Mouse (Mus musculus): Measurements from ENCODE around the gene Adad2. TPM values are rescaled to one million over a fixed set of nuclear protein-coding genes. Genes with fewer than 3 reads are reported as not detected.

Adad2 gene
- polyA plus RNA-seq, 2 experiments = 0.38 TPM; not detected in 1

- Histone ChIP-seq H3K27me3 (ENCODE audit: control insufficient read depth, insufficient read depth, low read length) (no peaks in the 10 kb centered on the region), H3K4me3 (replicated peaks; ENCODE audit: low read length) (no peak overlapping the region), H3K9ac (ENCODE audit: low read depth, low read length, severe bottlenecking) (no peak overlapping the region), H3K9me3 (ENCODE audit: control insufficient read depth, low read length) (no peaks in the 10 kb centered on the region), H3K4me2 (replicated peaks; ENCODE audit: low read depth, low read length, severe bottlenecking) (no peak overlapping the region), H3K27ac (replicated peaks; ENCODE audit: low read depth, low read length) (no peak overlapping the region), H3K36me3 (ENCODE audit: control insufficient read depth, insufficient read depth, low read length) (no peaks in the 10 kb centered on the region), H3K4me1 (ENCODE audit: control insufficient read depth, insufficient read depth, low read length) (no peaks in the 10 kb centered on the region)
- no peak for ATAC-seq (ENCODE audit: low FRiP score, low read depth)
- WGBS = 66% methylated on average over 6 of the region's 6 CpGs
- TF ChIP-seq POLR2A (IDR thresholded peaks at IDR 0.05; ENCODE audit: borderline replicate concordance, extremely low read depth, insufficient read depth, insufficient read length) = no peak
- no peak for DNase-seq (ENCODE audit: low spot score)
Observed at GRCm38 (mm10) chr8:119620116-119620840, 7.7 kb downstream of the Adad2 start.

GRCm38 (mm10) chr8:119620848-119621465 is 8.4 kb downstream of the Adad2 start:
- TF ChIP-seq POLR2A (IDR thresholded peaks at IDR 0.05; ENCODE audit: borderline replicate concordance, extremely low read depth, insufficient read depth, insufficient read length) = no peak
- Histone ChIP-seq H3K4me2 (replicated peaks; ENCODE audit: low read depth, low read length, severe bottlenecking) (no peak overlapping the region), H3K27me3 (ENCODE audit: control insufficient read depth, insufficient read depth, low read length) (no peaks in the 10 kb centered on the region), H3K4me1 (ENCODE audit: control insufficient read depth, insufficient read depth, low read length) (no peaks in the 10 kb centered on the region), H3K27ac (replicated peaks; ENCODE audit: low read depth, low read length) (no peak overlapping the region), H3K4me3 (replicated peaks; ENCODE audit: low read length) (no peak overlapping the region), H3K36me3 (ENCODE audit: control insufficient read depth, insufficient read depth, low read length) (no peaks in the 10 kb centered on the region), H3K9ac (ENCODE audit: low read depth, low read length, severe bottlenecking) (no peak overlapping the region), H3K9me3 (ENCODE audit: control insufficient read depth, low read length) (no peaks in the 10 kb centered on the region)
- ATAC-seq (ENCODE audit: low FRiP score, low read depth) (no peak), DNase-seq (ENCODE audit: low spot score) (no peak)
- WGBS = 88% methylated on average over 14 of the region's 14 CpGs

DNA sequence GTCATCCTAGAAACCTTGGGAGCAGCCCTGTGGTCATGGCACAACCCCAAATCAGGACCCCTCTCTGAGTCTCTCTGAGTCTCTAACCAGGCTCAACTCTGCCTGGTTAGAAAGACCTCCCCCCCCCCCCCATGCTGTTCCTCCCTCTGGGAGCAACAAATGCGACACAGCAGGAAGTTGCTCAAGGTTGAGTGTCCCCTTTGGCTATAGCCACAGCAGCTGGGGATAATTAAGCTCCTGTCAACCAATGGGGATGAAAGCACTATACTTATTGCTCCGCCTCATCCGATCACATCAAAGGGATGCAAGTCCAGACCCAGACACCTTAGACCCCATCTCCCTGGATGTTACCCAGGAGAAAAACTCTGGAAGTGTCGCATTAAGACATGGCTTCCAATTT is 10.0 kb downstream of the Adad2 start:
- no peaks in the 10 kb centered on the region for H3K36me3 ChIP-seq (ENCODE audit: control insufficient read depth, insufficient read depth, low read length)
- H3K27ac ChIP-seq (replicated peaks; ENCODE audit: low read depth, low read length) = no peak overlapping the region
- H3K9me3 ChIP-seq (ENCODE audit: control insufficient read depth, low read length) = no peaks in the 10 kb centered on the region
- H3K9ac ChIP-seq (ENCODE audit: low read depth, low read length, severe bottlenecking) = no peak overlapping the region
- DNase-seq (ENCODE audit: low spot score) (no peak), ATAC-seq (ENCODE audit: low FRiP score, low read depth) (no peak)
- no peaks in the 10 kb centered on the region for H3K4me1 ChIP-seq (ENCODE audit: control insufficient read depth, insufficient read depth, low read length)
- H3K27me3 ChIP-seq (ENCODE audit: control insufficient read depth, insufficient read depth, low read length) = no peaks in the 10 kb centered on the region
- WGBS = 31% methylated on average over 4 of the region's 4 CpGs
- H3K4me2 ChIP-seq (replicated peaks; ENCODE audit: low read depth, low read length, severe bottlenecking) = no peak overlapping the region
- no peak overlapping the region for H3K4me3 ChIP-seq (replicated peaks; ENCODE audit: low read length)
- TF ChIP-seq POLR2A (IDR thresholded peaks at IDR 0.05; ENCODE audit: borderline replicate concordance, extremely low read depth, insufficient read depth, insufficient read length) = no peak

- DNase-seq (ENCODE audit: low spot score) = no peak
- no peak overlapping the region for H3K4me3 ChIP-seq (replicated peaks; ENCODE audit: low read length)
- TF ChIP-seq POLR2A (IDR thresholded peaks at IDR 0.05; ENCODE audit: borderline replicate concordance, extremely low read depth, insufficient read depth, insufficient read length) = no peak
- 88% methylated on average over 8 of the region's 8 CpGs for WGBS
- no peak overlapping the region for H3K9ac ChIP-seq (ENCODE audit: low read depth, low read length, severe bottlenecking)
- no peaks in the 10 kb centered on the region for H3K36me3 ChIP-seq (ENCODE audit: control insufficient read depth, insufficient read depth, low read length)
- no peak overlapping the region for H3K4me2 ChIP-seq (replicated peaks; ENCODE audit: low read depth, low read length, severe bottlenecking)
- H3K4me1 ChIP-seq (ENCODE audit: control insufficient read depth, insufficient read depth, low read length) = 0 out of 2 replicates have a peak, but pooled peaks cover 3% of the 10 kb centered on the region
- H3K9me3 ChIP-seq (ENCODE audit: control insufficient read depth, low read length) = no peaks in the 10 kb centered on the region
- no peak for ATAC-seq (ENCODE audit: low FRiP score, low read depth)
- H3K27ac ChIP-seq (replicated peaks; ENCODE audit: low read depth, low read length) = no peak overlapping the region
- no peaks in the 10 kb centered on the region for H3K27me3 ChIP-seq (ENCODE audit: control insufficient read depth, insufficient read depth, low read length)
Observed at GRCm38 (mm10) chr8:119623061-119623460, 10.5 kb downstream of the Adad2 start.

- Histone ChIP-seq H3K36me3 (ENCODE audit: control insufficient read depth, insufficient read depth, low read length) (no peaks in the 10 kb centered on the region), H3K4me2 (replicated peaks; ENCODE audit: low read depth, low read length, severe bottlenecking) (no peak overlapping the region), H3K27ac (replicated peaks; ENCODE audit: low read depth, low read length) (no peak overlapping the region), H3K27me3 (ENCODE audit: control insufficient read depth, insufficient read depth, low read length) (no peaks in the 10 kb centered on the region), H3K4me1 (ENCODE audit: control insufficient read depth, insufficient read depth, low read length) (0 out of 2 replicates have a peak, but pooled peaks cover 3% of the 10 kb centered on the region), H3K4me3 (replicated peaks; ENCODE audit: low read length) (no peak overlapping the region), H3K9ac (ENCODE audit: low read depth, low read length, severe bottlenecking) (no peak overlapping the region), H3K9me3 (ENCODE audit: control insufficient read depth, low read length) (no peaks in the 10 kb centered on the region)
- no peak for ATAC-seq (ENCODE audit: low FRiP score, low read depth)
- no peak for DNase-seq (ENCODE audit: low spot score)
- TF ChIP-seq POLR2A (IDR thresholded peaks at IDR 0.05; ENCODE audit: borderline replicate concordance, extremely low read depth, insufficient read depth, insufficient read length) = no peak
- 79% methylated on average over 1 of the region's 1 CpGs for WGBS
Observed at GRCm38 (mm10) chr8:119623744-119624143, 11.2 kb downstream of the Adad2 start.

Data from limb, embryonic 14.5 days (tissue).